Mouse (Mus musculus): Measurements from ENCODE around the gene Gm49368. TPM values are rescaled to one million over a fixed set of nuclear protein-coding genes. Genes with fewer than 3 reads are reported as not detected.
A peak's percentile ranks its signal among the peaks of the same experiment; 100 is the strongest.

Gm49368 gene
- polyA plus RNA-seq, 2 experiments from 2014 or later: not detected

DNA sequence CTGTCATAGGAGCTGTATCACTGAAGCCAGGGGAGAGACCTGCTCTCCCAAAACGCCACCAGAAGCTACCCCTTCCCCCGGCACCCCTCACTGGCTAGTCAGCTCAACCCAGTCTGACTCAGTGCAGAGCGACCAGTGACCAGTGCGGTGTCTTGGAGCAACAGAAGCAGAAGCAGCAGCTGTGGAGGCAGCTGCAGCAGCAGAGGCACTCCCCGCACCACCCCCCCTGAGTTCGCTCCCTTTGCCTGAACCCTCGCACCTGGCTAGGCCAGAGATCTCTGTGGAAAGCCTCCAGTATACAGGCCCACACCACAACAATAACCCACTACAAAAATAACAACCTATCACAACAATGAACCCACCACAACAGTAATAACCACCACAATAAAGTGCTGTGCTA is 3.9 kb upstream of the Gm49368 start:
- no peak for ATAC-seq

DNA sequence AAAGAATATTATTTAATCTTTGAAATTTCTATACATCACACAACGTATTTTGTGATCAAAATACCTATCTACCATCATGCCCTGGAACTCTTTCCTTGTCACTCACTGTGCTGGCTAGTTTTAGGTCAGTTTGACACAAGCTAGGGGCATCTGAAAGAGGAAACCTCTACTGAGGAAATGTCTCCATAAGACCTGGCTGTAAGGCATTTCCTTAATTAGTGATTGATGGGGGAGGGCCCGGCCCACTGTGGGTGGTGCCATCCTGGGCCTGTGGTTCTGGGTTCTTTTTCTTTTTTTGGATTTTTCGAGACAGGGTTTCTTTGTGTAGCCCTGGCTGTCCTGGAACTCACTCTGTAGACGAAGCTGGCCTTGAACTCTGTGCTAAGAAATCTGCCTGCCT is 3.4 kb upstream of the Gm49368 start:
- no peak for ATAC-seq

DNA sequence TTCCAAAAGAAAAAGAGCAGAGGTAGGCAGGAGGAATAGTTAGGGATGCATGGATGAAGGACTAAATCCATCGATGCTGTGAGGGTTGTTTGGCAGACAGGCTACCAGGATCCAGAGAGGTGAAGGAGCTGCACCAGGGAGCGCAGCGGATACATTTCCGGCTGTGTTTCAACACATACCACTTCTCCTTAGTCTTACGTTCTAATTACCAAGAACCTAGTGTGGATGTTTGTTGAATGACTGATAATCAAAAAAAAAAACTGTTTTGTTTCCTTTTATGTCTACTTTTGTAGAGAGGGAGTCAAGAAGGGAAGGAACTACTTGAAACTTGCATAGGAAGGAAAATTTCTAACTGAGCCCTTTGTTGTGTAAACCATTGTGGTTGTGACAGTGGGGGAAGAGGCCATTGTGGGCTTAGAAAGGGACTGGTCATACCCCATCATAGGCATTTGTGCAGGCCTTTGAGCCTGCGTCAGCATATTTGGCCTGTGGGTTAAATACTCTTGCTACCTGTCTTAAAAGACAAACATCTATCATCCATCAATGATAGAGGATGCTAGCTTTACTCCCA is 813 bp downstream of the Gm49368 start:
- no peak for ATAC-seq

DNA sequence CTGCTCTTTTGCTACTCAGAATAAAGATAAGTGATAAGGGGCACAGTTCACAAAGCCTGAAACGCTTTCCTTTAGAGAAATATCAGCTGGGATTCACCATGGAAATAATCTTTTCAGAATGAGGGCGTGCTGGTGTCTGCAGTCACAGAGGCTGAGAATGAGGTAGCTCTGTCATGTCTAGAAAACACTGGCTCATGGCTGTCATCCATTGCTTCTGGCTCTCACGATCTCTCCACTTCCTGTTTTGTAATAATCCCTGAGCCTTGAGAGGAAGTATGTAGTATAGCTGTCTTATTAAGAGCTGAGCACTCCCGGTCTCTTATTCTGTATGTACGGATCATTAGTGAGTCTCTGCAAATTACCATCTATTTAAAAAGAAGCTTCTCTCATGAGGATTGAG is 3.1 kb downstream of the Gm49368 start:
- ATAC-seq: no peak

DNA sequence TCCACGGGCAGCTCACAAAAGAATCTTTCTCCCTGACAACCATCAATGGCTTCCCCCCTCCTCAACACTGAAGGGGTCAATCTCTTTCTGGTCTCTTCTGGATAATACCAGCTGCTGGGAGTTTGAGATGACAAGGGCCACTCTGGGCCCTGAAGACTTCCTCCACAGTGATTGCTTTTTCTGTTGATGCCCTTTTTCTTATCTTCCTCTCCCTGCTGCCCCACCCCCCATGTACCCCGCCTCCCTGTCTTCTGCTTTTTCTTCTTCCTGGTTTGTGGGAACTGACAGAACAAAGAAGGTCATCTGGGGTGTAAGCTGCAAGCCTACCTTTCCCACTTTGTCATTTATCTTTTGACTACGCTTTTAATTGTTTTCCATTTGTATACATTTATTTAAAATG is 5.4 kb downstream of the Gm49368 start:
- ATAC-seq: no peak

DNA sequence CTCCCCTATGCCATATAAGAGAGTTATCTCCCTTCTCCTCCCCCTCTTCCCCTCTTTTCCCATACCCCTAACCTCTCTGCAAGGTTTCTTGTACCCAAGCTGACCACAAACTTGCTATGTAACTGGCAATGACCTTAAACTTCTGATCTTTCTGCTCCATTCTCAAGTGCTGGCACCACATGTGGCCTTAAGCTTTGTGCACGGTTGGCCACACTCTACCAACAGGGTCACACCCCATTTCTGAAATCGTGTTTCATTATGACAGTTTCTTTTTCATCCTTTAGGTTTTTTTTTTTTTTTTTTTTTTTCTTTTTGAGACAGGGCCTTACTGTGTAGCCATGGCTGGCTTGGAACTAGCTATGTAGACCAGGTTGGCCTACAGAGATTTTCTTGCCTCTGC is 7.4 kb downstream of the Gm49368 start:
- no peak for ATAC-seq

DNA sequence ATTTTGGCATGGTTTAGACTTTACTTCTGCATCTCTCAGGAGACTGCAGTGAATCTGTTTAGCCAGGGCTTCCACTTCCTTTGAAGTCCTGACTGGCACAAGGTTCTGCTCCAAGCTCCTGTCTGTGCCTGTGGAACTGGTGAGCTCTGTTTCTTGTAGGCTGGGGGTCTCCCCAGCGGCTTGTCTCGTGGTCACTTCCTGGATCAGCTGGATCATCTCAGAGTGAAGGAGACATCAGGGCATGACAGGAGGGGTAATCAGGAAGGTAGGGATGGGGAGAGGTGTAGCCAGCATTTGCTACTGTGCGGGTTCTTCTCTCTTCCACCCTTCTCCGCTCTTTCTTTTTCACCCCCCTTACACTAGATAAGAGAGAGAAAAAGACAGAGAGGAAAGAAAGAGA is 9.3 kb downstream of the Gm49368 start:
- no peak for ATAC-seq

DNA sequence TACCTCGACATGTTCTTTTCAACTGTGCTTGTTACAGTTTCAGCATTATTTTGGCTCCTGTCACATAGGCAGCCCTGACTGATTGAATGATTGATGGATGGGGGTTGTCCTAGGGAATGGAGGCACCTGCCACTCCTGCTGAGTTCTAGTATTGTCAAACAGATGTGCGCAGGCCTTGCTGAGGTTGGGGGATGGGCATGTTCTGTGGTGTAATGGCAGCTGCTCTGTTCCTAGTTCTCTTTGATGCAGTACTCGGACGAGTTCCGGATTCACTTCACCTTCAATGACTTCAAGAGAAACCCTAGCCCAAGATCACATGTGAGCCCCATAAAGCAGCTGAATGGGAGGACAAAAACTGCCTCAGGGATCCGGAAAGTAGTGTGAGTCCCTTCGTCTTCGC is 17.5 kb downstream of the Gm49368 start:
- no peak for ATAC-seq

DNA sequence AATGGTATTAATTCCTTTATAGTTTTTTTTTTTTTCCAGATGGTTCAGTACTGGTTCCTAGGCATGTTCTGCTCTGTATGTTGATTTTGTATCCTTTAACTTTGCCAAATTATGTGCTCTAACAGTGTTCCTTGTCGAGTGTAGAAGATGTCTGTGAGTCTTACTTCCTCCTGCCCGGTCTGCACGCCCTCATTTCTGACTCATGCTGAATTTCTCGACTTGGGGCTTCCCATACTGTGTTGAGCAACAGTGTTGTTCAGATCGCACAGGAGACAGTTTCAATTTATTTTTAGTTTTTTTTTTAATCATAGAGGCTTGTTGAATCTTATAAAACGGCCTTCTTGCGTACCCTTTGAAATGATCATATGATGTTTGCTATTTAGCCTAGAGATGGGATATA is 26.7 kb downstream of the Gm49368 start:
- ATAC-seq: peak; percentile 64

DNA sequence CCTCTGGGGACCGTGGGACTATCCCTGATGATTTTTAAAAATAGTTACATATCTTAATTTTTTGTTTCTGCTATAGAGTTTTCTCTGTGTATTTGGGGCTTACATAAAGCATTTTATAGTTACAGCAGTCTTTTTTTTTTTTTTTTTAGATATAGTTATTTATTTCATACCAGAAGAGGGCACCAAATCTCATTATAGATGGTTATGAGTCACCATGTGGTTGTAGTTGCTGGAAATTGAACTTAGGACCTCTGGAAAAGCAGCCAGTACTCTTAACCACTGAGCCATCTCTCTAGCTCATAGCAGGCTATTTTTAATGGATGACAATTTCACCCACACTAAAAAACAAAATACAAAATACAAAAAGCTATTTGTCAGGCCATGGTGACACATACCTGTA is 35.7 kb downstream of the Gm49368 start:
- ATAC-seq: no peak

DNA sequence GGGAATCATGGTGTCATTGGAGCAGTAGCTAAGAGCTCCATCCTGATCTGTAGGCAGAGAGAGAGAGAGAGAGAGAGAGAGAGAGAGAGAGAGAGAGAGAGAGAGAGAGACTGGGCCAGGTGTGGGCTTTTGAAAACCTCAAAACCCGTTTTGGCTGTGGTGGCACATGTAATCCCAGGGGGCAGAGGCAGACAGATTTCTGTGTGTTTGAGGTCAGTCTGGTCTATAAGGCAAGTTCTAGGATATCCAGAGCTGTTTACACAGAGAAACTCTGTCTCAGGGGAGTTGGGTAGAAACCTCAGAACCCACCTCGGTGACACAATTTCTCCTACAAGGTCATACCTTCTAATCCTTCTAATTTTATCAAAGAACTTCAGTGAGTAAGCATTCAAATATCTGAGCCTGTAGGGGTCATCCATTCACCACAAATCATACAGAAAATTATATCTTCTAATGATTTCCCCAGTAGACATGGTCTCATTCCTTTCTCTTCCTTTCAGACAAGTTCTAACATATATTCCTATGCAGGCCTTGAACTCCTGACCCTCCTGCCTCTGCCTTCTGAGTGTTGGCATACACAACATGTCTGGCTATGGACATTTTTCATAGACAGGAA is 38.4 kb downstream of the Gm49368 start:
- ATAC-seq: no peak

DNA sequence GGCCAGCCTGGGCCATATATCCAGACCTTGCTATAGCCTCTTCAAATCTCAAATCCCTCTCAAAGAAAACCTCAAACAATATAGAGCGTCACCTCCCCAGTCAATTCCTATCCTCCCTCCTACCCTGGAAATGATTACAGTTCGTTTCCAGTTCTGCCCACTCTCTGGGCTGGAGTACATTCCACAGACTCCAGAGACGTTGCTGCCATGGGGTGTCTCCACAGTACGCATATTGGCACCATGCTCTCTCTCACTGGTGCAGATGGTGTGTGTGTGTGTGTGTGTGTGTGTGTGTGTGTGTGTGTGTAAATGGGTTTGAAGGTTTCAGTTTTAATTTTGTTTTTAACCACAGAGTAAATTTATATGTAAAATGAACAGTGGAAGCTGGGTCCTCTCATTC is 42.8 kb downstream of the Gm49368 start:
- peak; percentile 71 for ATAC-seq

DNA sequence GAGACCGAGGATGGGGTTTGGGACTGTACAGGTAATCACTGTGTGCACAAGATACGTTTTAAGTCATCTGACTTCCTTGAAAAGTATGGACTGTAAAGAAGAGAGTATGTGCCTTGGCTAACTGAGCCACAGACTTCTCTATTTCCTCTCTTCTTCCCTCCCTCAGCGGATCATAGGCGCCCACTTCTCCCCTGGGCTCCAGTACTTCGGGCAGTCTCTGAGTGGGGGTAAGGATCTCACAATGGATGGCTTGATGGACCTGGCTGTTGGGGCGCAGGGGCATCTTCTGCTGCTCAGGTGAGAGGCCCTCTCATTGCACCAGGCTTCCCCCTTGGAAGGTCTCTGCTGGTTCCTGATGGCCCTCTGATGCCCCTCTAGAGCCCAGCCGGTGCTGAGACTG is 45.0 kb downstream of the Gm49368 start:
- ATAC-seq: no peak

DNA sequence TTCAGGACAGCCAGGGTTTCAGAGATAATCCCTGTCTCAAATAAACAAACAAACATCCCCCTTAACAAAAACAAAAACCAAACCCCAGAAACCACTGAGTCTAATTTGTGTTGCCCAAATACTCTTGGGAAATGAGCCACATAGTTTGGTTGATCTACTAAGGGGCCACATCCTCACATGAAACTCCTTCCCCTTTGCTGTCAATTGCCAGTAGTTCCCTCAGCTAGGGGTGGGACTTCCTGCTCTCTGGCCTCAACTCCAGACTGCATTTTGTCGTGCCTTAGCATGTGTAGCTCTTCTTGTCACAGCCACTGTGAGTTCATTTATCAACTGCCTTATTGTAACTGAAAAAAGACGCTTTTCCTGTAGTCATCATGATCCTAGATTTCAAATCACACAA is 47.8 kb downstream of the Gm49368 start:
- ATAC-seq: no peak

DNA sequence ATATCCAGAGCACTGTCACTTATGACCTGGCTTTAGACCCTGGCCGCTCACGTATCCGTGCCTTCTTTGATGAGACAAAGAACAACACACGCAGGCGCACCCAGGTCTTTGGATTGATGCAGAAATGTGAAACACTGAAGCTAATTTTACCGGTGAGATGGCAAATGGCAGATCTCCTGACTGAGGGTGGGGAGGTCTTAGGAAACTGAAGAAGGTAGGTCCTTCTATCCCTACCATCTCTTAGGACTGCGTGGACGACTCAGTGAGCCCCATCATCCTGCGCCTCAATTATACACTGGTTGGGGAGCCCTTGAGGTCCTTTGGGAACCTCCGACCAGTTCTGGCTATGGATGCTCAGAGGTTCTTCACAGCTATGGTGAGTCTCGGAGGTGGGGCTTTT is 49.6 kb downstream of the Gm49368 start:
- ATAC-seq: no peak

DNA sequence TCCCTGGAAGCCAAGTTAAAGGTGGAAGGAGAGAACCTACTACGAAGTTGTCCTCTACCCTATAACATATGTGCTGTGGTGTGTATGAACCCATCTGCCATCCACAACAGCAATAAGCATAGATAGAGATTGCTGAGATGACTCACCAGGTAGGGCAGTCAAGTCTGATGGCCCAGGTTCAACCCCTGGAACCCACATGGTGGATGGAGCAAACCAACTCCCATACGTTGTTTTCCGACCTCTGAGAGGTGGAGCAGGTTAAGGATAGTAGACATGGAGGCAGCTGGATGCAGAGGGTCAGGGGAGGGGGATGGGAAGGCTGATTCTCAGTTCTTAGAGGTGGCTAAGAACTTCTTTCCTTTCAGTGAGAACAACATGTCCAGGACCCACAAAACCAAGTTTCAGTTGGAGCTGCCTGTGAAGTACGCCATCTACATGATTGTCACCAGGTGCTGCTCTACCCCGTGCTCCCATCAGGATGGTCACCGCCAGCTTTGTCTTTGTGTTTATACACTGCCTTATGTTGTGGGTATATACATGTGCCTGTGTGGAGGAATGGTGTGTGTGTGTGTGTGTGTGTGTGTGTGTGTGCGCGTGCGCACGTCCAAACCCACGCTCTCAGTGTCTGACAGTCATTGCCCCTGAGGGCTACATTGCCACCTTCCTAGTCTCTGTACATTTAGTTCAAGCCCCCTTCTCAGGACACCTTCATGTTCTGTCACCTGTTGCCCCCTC is 52.1 kb downstream of the Gm49368 start:
- ATAC-seq: no peak

DNA sequence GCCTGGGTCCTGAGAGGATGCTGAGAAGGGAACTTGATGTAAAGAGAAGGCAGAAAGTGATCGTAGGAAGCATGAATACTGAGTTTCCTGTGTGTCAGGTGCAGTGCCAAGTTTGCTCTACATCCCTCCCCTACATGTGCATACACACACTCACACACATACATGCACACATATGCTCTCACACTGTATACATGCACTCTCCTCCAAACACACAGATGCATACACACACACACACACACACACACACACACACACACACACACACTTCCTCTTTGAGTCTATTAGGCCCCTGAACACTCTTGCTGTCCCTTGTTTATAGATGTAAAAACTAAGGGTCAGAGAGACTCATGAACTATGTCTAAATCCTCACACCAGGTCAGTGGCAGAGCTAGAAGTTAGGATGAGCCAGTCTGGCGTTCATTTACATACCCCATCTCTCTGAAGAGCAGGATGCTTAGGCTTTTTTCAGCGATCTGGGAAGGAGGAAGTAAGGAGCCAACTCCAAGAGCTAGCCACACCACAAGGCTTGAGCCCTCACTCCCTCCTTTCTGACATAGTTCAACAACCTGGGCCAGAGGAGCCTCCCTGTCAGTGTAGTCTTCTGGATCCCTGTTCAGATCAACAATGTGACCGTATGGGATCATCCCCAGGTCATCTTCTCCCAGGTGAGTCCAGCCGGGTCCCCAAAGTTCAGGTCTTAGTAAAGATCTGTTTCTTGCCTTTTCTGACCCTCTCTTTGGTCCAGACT is 52.9 kb downstream of the Gm49368 start:
- ATAC-seq: peak; percentile 14

DNA sequence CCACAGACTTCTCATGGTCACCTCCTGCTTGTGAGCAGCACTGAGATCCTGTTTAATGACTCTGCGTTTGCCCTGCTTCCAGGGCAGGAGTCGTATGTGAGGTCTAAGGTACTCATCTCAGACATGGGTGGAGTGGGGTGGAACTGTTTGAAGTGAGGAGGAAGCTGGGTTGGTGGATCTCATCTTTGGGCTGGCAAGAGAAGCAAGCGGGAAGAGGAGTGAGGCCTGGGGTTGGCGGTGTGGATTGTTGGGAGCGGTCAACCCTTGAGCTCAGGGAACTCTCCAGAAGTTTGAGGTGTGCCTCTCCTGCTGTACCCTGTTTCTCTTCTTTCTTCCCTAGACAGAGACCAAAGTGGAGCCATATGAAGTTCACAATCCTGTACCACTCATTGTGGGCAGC is 53.9 kb downstream of the Gm49368 start:
- no peak for ATAC-seq

DNA sequence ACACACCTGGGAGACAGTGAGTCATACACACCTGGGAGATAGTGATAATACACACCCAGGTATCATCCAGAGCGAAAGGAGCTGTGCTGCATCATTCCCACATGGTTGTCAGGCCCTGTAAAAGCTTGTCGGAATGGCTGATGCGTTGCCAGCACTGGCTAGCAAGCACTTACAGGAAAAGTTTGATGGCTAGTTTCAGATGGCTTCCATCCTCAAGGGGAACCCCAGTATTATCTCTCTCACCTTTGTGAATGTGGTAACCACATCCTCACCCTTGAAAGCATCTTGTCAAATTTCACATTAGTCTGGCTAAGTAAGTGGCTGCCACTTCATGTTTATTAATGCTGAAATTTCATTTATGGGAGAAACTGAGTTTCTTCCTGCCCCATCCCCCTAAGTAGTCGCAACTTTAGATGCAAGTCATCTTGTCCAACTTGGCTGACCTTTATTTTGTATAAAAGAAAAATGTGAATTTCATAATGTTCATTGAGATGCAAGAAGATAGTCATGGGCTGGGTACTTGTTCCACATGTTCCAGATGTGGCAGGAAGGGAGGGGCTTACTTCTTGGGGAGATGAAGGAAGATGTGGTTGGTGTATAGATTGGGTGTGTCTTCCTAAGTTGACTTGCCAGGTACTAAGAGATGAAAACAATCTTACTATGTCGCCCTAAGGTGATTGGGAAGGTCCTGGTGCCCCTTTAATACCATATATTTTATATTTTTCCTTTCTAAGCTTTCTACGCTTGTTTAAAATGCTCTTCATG is 57.4 kb downstream of the Gm49368 start:
- ATAC-seq: peak; percentile 87

DNA sequence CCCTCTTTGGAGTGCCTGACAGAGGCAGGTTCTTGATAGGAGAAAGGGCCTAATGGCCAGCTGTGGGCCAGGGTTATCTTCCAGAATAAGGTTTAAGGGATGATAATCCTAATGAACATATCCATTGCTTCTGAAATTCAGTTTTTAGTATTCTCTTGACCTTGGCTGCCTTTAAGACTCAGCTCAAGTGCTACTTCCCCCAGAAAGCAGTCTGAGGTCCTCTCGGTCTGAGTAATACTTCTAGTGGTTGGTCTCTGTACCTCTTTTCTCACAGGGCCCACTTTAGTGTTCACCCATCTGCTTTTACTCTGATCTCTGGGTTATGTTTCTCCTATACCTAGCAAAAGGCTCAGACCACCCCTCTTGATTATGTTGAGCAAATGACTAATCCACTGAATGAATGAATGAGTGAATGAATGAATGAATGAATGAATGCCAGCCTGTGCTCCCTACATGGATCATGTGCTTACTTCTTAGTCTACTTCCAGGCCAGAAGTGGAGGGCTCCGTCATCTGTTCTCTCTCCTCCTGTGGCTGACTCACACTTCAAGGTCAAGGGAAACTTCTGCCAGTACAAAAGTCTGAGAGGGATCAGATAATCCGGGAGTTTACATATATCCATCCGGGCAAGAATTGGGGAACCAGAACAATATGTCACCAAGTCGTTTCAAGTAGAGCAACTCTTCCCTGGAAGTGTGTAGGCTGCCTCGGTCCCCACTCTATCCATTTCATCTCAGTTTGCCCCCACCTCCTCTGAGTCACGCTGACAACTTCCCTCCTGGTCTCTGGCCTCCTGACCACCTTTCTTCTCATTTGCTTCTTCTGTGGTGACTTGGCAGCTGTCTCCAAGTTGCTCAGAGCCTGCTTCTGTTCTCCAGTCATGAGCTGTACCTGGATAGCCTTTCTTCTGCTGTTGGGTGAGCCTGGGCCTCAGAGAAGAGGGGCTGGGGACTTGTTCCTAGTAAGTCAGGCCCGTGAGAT is 66.5 kb downstream of the Gm49368 start, which contains the start of gene Itgax:
Gene Itgax (plus strand): TSS at position 807 of the 980 bp plus-strand sequence.
- ATAC-seq: no peak

DNA sequence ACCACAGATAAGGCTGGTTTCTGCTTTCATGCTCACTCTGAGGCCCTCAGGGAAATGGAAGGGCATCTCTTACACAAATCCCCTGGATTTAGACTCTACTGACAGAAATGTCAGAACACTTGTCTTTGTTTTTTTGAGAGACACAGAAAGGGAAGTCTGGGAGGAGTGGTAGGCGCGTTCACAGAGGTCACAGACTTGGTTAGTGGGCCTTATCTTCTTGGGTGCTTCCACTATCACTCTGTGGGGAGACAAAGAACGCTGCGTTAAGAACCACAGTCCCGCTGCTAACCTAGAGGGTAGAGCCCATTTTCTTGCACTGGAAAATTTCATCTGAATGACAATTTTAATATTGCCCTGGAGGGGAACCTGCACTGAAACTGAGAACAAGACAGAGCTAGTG is 69.7 kb downstream of the Gm49368 start:
- no peak for ATAC-seq

DNA sequence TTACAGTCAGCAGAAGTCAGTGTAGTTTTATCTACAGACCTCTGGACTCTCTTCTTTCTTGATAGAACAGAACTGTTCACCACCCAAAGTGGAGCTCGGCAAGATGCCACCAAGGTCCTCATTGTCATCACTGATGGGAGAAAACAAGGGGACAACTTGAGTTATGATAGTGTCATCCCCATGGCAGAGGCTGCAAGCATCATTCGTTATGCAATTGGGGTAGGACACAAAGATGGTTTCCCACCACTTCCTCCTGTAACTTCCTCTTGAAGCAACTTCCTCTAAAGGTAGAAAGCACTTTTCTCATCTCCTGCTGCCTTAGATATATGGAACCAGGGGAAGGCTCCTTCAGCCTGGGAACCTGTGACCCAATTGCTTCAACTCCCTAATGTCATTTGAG is 71.1 kb downstream of the Gm49368 start:
- ATAC-seq: no peak

Data from CD4-positive, CD25-positive, alpha-beta regulatory T cell, adult 4 months (primary cell).